Comparison of ENCODE assay signal across 8 mouse cellular contexts in genomic region chr10:45372994-45373692, GRCm38 (mm10). TPM values are rescaled to one million over a fixed set of nuclear protein-coding genes. Genes with fewer than 3 reads are reported as not detected.
A peak's percentile ranks its signal among the peaks of the same experiment; 100 is the strongest.
DNase-seq lines count a peak whose midpoint lies in the region; ATAC-seq and TF ChIP-seq lines count a peak whose summit lies in the region.

No protein-coding gene starts in this region.

- H3K4me3 ChIP-seq in lung, adult 2 months (replicated peaks; ENCODE audit: extremely low read depth, low read depth, low read length) = no peak overlapping the region
- H3K4me3 ChIP-seq in olfactory bulb, adult 2 months (ENCODE audit: insufficient read depth, low read depth, low read length) = no peak overlapping the region

- WGBS in lung, adult 2 months = 34% methylated on average over 4 of the region's 4 CpGs
- WGBS in olfactory bulb, adult 2 months = 21% methylated on average over 4 of the region's 4 CpGs

- no peak overlapping the region for H3K27ac ChIP-seq in olfactory bulb, adult 2 months (ENCODE audit: insufficient read depth, low read depth, low read length)

- no peaks in the 10 kb centered on the region for H3K4me1 ChIP-seq in lung, adult 2 months (ENCODE audit: control insufficient read depth, insufficient read depth, low read length)
- H3K4me1 ChIP-seq in olfactory bulb, adult 2 months (ENCODE audit: control insufficient read depth, insufficient read depth, low read length) = no peaks in the 10 kb centered on the region

- TF ChIP-seq POLR2A in lung, adult 2 months (IDR thresholded peaks at IDR 0.05; ENCODE audit: borderline replicate concordance, extremely low read depth, low read depth, low read length) = no peak
- TF ChIP-seq POLR2A in olfactory bulb, adult 2 months (IDR thresholded peaks at IDR 0.05; ENCODE audit: insufficient read depth, low read depth, low read length) = no peak

- DNase-seq in adrenal gland, adult 18-20 months (ENCODE audit: low spot score in 2 of 2) = peak; percentile 40 to 46
- DNase-seq in embryo, embryonic 10 days (ENCODE audit: low spot score) = peak; percentile 91
- peak; percentile 23 to 55 for DNase-seq in gastrocnemius, postnatal 4 days (ENCODE audit: low spot score in 2 of 2)
- DNase-seq in kidney, postnatal 36 days = peak; percentile 50 to 72
- peak; percentile 31 for DNase-seq in lung, adult 2 months
- peak; percentile 40 to 48 for DNase-seq in thymus, postnatal 36 days

- ATAC-seq in CD4-positive, CD25-positive, alpha-beta regulatory T cell, adult 4 months = peak; percentile 65

- TF ChIP-seq CTCF in lung, adult 2 months (IDR thresholded peaks at IDR 0.05; ENCODE audit: insufficient read depth, low read length) = peak; percentile 81
- 0 out of 2 replicates have a peak, but pooled peaks have one; percentile 25 for TF ChIP-seq CTCF in olfactory bulb, adult 2 months (IDR thresholded peaks at IDR 0.05; ENCODE audit: insufficient read depth, low read depth, low read length)

RNA-seq across cellular contexts. Expression of gene Bves, which starts 37.6 kb away (rescaled TPM):
- polyA plus RNA-seq in CD4-positive, CD25-positive, alpha-beta regulatory T cell, adult 4 months (2017; shearing (Covaris generic)) = not detected
- total RNA-seq in adrenal gland, adult 18-20 months (2021) = under 1 TPM in 1 of 2 experiments, not detected in 1; 0.26 TPM
- 10 to 100 TPM; 29.4 to 33.8 TPM for total RNA-seq in gastrocnemius, postnatal 4 days (2021)
- 1.1 and 2.0 TPM in 2 replicates for polyA plus RNA-seq in lung, adult 2 months (2012; rRNA removed)
- not detected in 2 replicates for polyA plus RNA-seq in olfactory bulb, adult 2 months (2012; ENCODE audit: insufficient read depth, insufficient read length, low replicate concordance, missing spikeins)

Comparison
In these comparisons a context has a peak if more than half of its experiments do, and no peak if none do; other contexts are left out.
1. DNase-seq: peak in every context shown above with its lines; median percentile 91 in embryo, embryonic 10 days; 61 in kidney, postnatal 36 days; 44 in thymus, postnatal 36 days; 43 in adrenal gland, adult 18-20 months; 39 in gastrocnemius, postnatal 4 days; 31 in lung, adult 2 months.